Mouse (Mus musculus) ES-E14 (cell line): ENCODE results near the gene Actl10. TPM values are rescaled to one million over a fixed set of nuclear protein-coding genes. Genes with fewer than 3 reads are reported as not detected.
A peak's percentile ranks its signal among the peaks of the same experiment; 100 is the strongest.

Experiments used
- DNase-seq: peaks from one replicate; pipeline ENCODE4 v3.0.0-alpha.2; 2013; ENCODE audit warnings: low read depth, low spot score
- H3K27ac ChIP-seq: 2 replicates; pipeline ENCODE4 v1.5.1; 2012; ENCODE audit warnings: low read depth, mild to moderate bottlenecking, low read length, moderate library complexity, mixed read lengths; ENCODE audit not compliant: poor library complexity, insufficient read depth, severe bottlenecking
- H3K36me3 ChIP-seq: 2 replicates; pipeline ENCODE4 v1.6.1; 2012; ENCODE audit warnings: mild to moderate bottlenecking, low read length, moderate library complexity, mixed read lengths; ENCODE audit not compliant: control insufficient read depth, poor library complexity, insufficient read depth, severe bottlenecking
- H3K4me1 ChIP-seq, 2 experiments: fragments of 150-350 bp in 1 of 2; sonication (generic) in 1 of 2; 2 replicates each; pipeline ENCODE4 v1.6.1; 2012; ENCODE audit warnings: low read length in 2 of 2, mild to moderate bottlenecking in 1 of 2, mixed read lengths in 1 of 2; ENCODE audit not compliant: control insufficient read depth in 2 of 2, insufficient read depth in 2 of 2, poor library complexity in 1 of 2
- H3K4me3 ChIP-seq, 2 experiments: fragments of 150-350 bp in 1 of 2; sonication (generic) in 1 of 2; 2 replicates each; pipeline ENCODE4 v1.5.1; 2012; ENCODE audit warnings: low read length in 2 of 2, low read depth in 1 of 2, mild to moderate bottlenecking in 1 of 2, mixed read lengths in 1 of 2; ENCODE audit not compliant: insufficient read depth in 1 of 2, poor library complexity in 1 of 2, severe bottlenecking in 1 of 2
- H3K9ac ChIP-seq: 2 replicates; pipeline ENCODE4 v1.6.1; 2012; ENCODE audit warnings: low read depth, mild to moderate bottlenecking, low read length, mixed read lengths; ENCODE audit not compliant: poor library complexity, insufficient read depth, severe bottlenecking
- H3K9me3 ChIP-seq: fragments of 150-350 bp; sonication (generic); 2 replicates; pipeline ENCODE4 v1.6.1; 2012; ENCODE audit warnings: low read depth, mild to moderate bottlenecking, low read length; ENCODE audit not compliant: control insufficient read depth, insufficient read depth
- CHD2 ChIP-seq: IDR thresholded peaks from 2 replicates; pipeline ENCODE4 v1.6.1; 2014; ENCODE audit warnings: mild to moderate bottlenecking, low read depth, low read length, inconsistent platforms
- HCFC1 ChIP-seq: IDR thresholded peaks from 2 replicates; pipeline ENCODE4 v1.6.1; 2012; ENCODE audit warnings: low read length, inconsistent platforms, borderline replicate concordance; ENCODE audit not compliant: insufficient read depth
- MAFK ChIP-seq: IDR thresholded peaks from 2 replicates; pipeline ENCODE4 v1.6.1; 2014; ENCODE audit warnings: mild to moderate bottlenecking, low read depth, low read length, inconsistent platforms; ENCODE audit not compliant: insufficient read depth
- ZC3H11A ChIP-seq: IDR thresholded peaks from 2 replicates; pipeline ENCODE4 v1.6.1; 2012; ENCODE audit warnings: low read depth, mild to moderate bottlenecking, inconsistent platforms, low read length, borderline replicate concordance
- ZNF384 ChIP-seq: IDR thresholded peaks from 2 replicates; pipeline ENCODE4 v1.6.1; 2012; ENCODE audit warnings: low read depth, low read length, inconsistent platforms
- in situ Hi-C, 2 experiments: fragments of 600-800 bp; cut with MboI; formaldehyde crosslinking; loops; one replicate each; pipeline ENCODE4 v1.15.1; 2025; ENCODE audit warnings: low sequenced_read_pairs in 2 of 2, inconsistent platforms in 1 of 2; ENCODE audit not compliant: unreplicated experiment in 2 of 2
- total RNA-seq: library from RNA; depleted of rRNA; stranded (reverse); fragments of 300-350 nt; gene quantifications from 2 replicates; pipeline ENCODE4 v1.2.3, GENCODE M21; 2012

The Actl10 gene
- total RNA-seq, 1 experiment, result 0.45 TPM

- Histone ChIP-seq H3K27ac (no peak overlapping the region), H3K4me3 (no peak overlapping the region), H3K4me1 (peaks cover 0 to 9% of the 10 kb centered on the region in 2 experiments; a peak in 1 of 4 replicates), H3K36me3 (no peaks in the 10 kb centered on the region), H3K9ac (no peak overlapping the region), H3K9me3 (no peaks in the 10 kb centered on the region)
- DNase-seq, result no peak
- in situ Hi-C loops, result no loop called here
- TF ChIP-seq ZC3H11A, result no peak
- no peak for TF ChIP-seq ZNF384
- TF ChIP-seq MAFK, result no peak
- no peak for TF ChIP-seq HCFC1
- TF ChIP-seq CHD2, result no peak
Measured at GRCm38 (mm10) chr2:154583906-154584872, 32.6 kb downstream of the Actl10 start.

- TF ChIP-seq ZC3H11A (no peak), CHD2 (no peak), ZNF384 (no peak), HCFC1 (no peak), MAFK (no peak)
- Histone ChIP-seq H3K4me3 (no peak overlapping the region), H3K4me1 (peaks cover 0 to 9% of the 10 kb centered on the region in 2 experiments; a peak in 1 of 4 replicates), H3K36me3 (no peaks in the 10 kb centered on the region), H3K27ac (no peak overlapping the region), H3K9me3 (no peaks in the 10 kb centered on the region), H3K9ac (no peak overlapping the region)
- DNase-seq, result no peak
- in situ Hi-C loops, result no loop called here
Measured at GRCm38 (mm10) chr2:154584931-154585601, 33.5 kb downstream of the Actl10 start.

GRCm38 (mm10) chr2:154586405-154586804 is 34.8 kb downstream of the Actl10 start:
- Histone ChIP-seq H3K27ac (no peak overlapping the region), H3K4me1 (peaks cover 0 to 9% of the 10 kb centered on the region in 2 experiments; a peak in 1 of 4 replicates), H3K36me3 (no peaks in the 10 kb centered on the region), H3K9me3 (no peaks in the 10 kb centered on the region), H3K4me3 (no peak overlapping the region), H3K9ac (no peak overlapping the region)
- in situ Hi-C loops, result no loop called here
- TF ChIP-seq ZC3H11A, result peak; percentile 33; the same call in 1 of the 2 replicates
- TF ChIP-seq MAFK, result no peak
- DNase-seq, result no peak

GRCm38 (mm10) chr2:154589051-154589450 is 37.5 kb downstream of the Actl10 start:
- Histone ChIP-seq H3K9me3 (no peaks in the 10 kb centered on the region), H3K4me3 (no peak overlapping the region), H3K9ac (no peak overlapping the region), H3K36me3 (no peaks in the 10 kb centered on the region), H3K4me1 (0 out of 4 replicates have a peak, but pooled peaks cover 0 to 3% of the 10 kb centered on the region in 2 experiments), H3K27ac (no peak overlapping the region)
- no peak for TF ChIP-seq ZC3H11A
- TF ChIP-seq CHD2, result no peak
- no peak for TF ChIP-seq MAFK
- no peak for TF ChIP-seq ZNF384
- in situ Hi-C loops, result no loop called here
- no peak for DNase-seq
